Mouse (Mus musculus) macrophage (primary cell): ENCODE measurements around the gene Rhbdd3. TPM values are rescaled to one million over a fixed set of nuclear protein-coding genes. Genes with fewer than 3 reads are reported as not detected.

Experiments
- H3K27ac ChIP-seq: fragments of 350-480 bp; formaldehyde crosslinking; 2 replicates; pipeline ENCODE4 v1.9.0; 2021
- H3K36me3 ChIP-seq: fragments of 350-480 bp; formaldehyde crosslinking; 2 replicates; pipeline ENCODE4 v1.9.0; 2021; ENCODE audit errors: inconsistent target
- H3K4me3 ChIP-seq: fragments of 350-480 bp; formaldehyde crosslinking; 2 replicates; pipeline ENCODE4 v1.9.0; 2021; ENCODE audit errors: inconsistent target
- H3K79me2 ChIP-seq: fragments of 350-480 bp; formaldehyde crosslinking; 2 replicates; pipeline ENCODE4 v1.9.0; 2021; ENCODE audit errors: inconsistent target
- WGBS: methylation state at CpG from one replicate; pipeline ENCODE4 v1.1.7; 2026; ENCODE audit warnings: inconsistent platforms; ENCODE audit not compliant: missing documents; 5-methylcytosine and 5-hydroxymethylcytosine counted together
- polyA plus RNA-seq: library from polyadenylated mRNA; stranded (reverse); fragments of 250-400 nt; gene quantifications from 3 replicates; pipeline ENCODE4 v1.2.4, GENCODE M21; 2018; ENCODE audit warnings: inconsistent platforms

Rhbdd3 gene
- polyA plus RNA-seq, 1 experiment from 2014 or later: 7.5 TPM

DNA sequence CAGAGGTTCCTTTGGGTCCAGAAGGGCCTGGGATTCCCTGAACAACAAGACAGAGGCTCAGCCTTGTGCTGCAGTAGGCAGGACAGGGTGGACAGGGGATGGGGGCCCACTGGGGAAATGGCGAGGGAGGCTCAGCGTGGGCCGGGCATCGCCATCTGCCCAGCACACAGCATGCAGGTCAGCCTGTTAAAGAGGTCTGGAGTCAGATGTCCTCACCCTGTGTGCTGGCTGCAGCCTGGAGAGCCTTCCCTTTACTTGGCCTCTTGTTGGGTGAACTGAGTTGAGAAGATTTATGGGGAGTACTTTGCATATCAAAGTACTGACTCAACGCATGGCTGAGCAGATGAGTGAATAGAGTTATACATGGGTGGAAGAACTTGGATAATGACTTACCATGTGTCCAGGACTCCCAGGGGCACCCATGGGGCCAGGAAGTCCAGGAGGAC lies 30.3 kb downstream of the Rhbdd3 start:
- H3K4me3 ChIP-seq: no peak overlapping the region
- no peak overlapping the region for H3K27ac ChIP-seq
- WGBS: 96% methylated on average over 5 of the region's 5 CpGs
- H3K79me2 ChIP-seq: no peaks in the 10 kb centered on the region
- no peaks in the 10 kb centered on the region for H3K36me3 ChIP-seq

- Histone ChIP-seq H3K4me3 (no peak overlapping the region), H3K36me3 (no peaks in the 10 kb centered on the region), H3K79me2 (no peaks in the 10 kb centered on the region), H3K27ac (no peak overlapping the region)
- 92% methylated on average over 4 of the region's 4 CpGs for WGBS
Measured at GRCm38 (mm10) chr11:5130111-5130665, 31.5 kb downstream of the Rhbdd3 start.

- Histone ChIP-seq H3K36me3 (no peaks in the 10 kb centered on the region), H3K79me2 (no peaks in the 10 kb centered on the region), H3K27ac (no peak overlapping the region), H3K4me3 (no peak overlapping the region)
- 23% methylated on average over 4 of the region's 4 CpGs for WGBS
Measured at GRCm38 (mm10) chr11:5132751-5133150, 34.0 kb downstream of the Rhbdd3 start.

DNA sequence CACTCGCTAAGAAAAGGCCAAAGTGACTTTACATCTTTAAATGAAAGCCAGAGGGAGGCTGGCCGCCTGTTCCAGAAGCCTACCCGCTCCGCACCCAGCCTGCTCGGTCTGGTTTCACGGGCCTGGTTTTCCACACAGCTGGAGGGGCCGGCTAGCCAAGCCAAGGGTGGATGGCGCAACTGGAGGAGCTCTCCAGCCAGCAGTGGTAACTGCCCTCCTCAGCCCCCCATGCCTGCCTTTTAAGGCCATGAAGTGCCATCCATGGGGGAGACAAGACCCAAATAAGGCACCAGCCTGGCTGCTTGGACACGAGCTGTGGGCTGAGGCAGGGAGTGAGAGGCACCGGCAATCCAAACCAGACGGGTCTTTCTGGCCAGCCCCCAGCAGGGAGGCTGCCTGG lies 37.2 kb downstream of the Rhbdd3 start:
- no peaks in the 10 kb centered on the region for H3K79me2 ChIP-seq
- H3K36me3 ChIP-seq: no peaks in the 10 kb centered on the region
- no peak overlapping the region for H3K4me3 ChIP-seq
- no peak overlapping the region for H3K27ac ChIP-seq
- 75% methylated on average over 11 of the region's 11 CpGs for WGBS

DNA sequence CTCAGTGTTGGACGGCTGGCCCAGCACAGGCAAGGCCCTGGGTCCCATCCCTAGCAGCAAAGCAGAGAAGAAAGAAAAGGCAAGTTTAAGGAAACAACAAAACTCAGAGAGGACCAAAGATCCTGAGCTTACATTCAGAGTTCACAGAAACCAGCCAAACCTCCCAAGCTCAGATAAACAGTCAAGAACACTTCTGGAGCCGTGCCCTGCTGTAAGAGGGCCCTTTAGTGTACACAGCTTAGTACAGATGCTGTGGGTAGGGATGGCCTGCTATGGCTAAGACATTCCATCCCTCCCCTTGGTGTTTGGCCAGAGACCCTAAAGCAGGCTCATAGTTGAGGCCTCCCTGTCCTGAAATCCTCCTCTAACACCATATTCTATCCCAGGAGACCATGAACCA lies 39.9 kb downstream of the Rhbdd3 start:
- WGBS: 90% methylated on average over 2 of the region's 2 CpGs
- Histone ChIP-seq H3K36me3 (no peaks in the 10 kb centered on the region), H3K79me2 (no peaks in the 10 kb centered on the region), H3K4me3 (no peak overlapping the region), H3K27ac (no peak overlapping the region)

DNA sequence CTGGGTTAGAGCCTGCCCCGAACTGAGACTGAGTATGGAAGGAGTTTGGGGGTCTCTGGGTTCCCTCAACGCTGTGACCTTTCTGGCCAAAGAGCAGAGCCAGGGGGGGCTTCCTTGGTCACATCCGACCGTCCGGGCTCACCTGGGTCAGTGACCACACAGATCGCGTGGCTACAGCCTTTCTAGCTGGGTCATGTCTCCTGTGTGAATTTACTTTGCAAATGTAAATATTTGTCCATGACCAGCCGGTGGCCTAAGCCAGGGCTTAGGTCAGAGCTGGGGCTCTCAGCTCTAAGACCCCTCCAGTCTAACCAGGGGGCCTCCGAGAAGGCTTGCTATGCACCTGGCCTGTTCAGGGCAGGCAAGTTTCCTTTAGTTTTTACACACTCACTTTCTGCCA lies 40.6 kb downstream of the Rhbdd3 start:
- no peak overlapping the region for H3K4me3 ChIP-seq
- no peaks in the 10 kb centered on the region for H3K36me3 ChIP-seq
- H3K79me2 ChIP-seq: no peaks in the 10 kb centered on the region
- 94% methylated on average over 9 of the region's 9 CpGs for WGBS
- H3K27ac ChIP-seq: no peak overlapping the region

DNA sequence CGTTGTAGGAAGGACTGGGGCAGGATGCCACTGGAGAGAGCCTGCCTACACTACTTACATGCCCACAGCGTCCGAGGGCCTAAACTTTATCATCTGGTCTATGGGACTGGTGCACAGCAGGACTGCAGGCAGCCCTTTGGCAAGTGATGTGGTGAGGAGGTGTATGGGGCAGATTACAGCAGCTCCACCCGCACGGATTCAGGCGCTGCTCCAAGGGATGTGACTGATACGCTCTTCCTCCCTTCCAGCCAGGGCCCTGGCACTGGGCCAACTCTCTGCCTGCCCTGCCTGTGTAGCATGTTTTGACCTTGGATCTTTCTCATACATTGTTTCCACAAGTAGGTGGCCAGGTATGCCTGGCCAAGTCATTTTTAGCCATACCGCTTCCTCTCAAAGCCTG lies 41.9 kb downstream of the Rhbdd3 start:
- Histone ChIP-seq H3K79me2 (no peaks in the 10 kb centered on the region), H3K36me3 (no peaks in the 10 kb centered on the region), H3K27ac (no peak overlapping the region), H3K4me3 (no peak overlapping the region)
- WGBS: 85% methylated on average over 8 of the region's 8 CpGs

- 94% methylated on average over 5 of the region's 5 CpGs for WGBS
- no peaks in the 10 kb centered on the region for H3K36me3 ChIP-seq
- no peaks in the 10 kb centered on the region for H3K79me2 ChIP-seq
- H3K4me3 ChIP-seq: no peak overlapping the region
- H3K27ac ChIP-seq: no peak overlapping the region
Measured at GRCm38 (mm10) chr11:5141252-5141651, 42.5 kb downstream of the Rhbdd3 start.

GRCm38 (mm10) chr11:5141965-5142364 lies 43.2 kb downstream of the Rhbdd3 start:
- 97% methylated on average over 2 of the region's 2 CpGs for WGBS
- Histone ChIP-seq H3K79me2 (no peaks in the 10 kb centered on the region), H3K36me3 (no peaks in the 10 kb centered on the region)

DNA sequence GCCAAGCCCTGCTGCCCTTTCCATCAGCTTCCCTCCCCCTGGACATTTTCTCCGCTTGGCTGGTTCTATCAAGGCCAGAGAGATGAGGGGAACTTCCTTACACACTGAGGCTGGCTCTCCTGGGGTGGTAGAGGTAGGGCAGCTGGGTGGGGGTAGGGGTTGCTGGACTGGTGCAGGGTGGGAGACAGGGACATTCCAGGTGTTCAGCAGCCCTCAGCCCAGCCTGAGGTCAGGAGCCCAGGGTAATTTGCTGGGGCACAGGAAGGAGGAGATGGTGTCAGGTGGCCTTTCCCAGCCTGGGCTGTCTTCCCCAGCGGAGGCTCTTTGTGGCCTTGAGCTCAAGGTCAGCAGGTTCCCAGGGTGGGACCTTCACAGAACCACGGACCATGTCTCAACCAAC lies 46.9 kb downstream of the Rhbdd3 start:
- Histone ChIP-seq H3K4me3 (no peak overlapping the region), H3K79me2 (no peaks in the 10 kb centered on the region), H3K36me3 (no peaks in the 10 kb centered on the region), H3K27ac (no peak overlapping the region)
- 92% methylated on average over 3 of the region's 3 CpGs for WGBS

More at GRCm38 (mm10) chr11:5141965-5142364, 43.2 kb downstream of the Rhbdd3 start:
- no peak overlapping the region for H3K4me3 ChIP-seq
- H3K27ac ChIP-seq: no peak overlapping the region

- H3K36me3 ChIP-seq: no peaks in the 10 kb centered on the region
- no peak overlapping the region for H3K4me3 ChIP-seq
- H3K27ac ChIP-seq: no peak overlapping the region
- H3K79me2 ChIP-seq: no peaks in the 10 kb centered on the region
- WGBS: 24% methylated on average over 7 of the region's 7 CpGs
Measured at GRCm38 (mm10) chr11:5149249-5149648, 50.5 kb downstream of the Rhbdd3 start.

DNA sequence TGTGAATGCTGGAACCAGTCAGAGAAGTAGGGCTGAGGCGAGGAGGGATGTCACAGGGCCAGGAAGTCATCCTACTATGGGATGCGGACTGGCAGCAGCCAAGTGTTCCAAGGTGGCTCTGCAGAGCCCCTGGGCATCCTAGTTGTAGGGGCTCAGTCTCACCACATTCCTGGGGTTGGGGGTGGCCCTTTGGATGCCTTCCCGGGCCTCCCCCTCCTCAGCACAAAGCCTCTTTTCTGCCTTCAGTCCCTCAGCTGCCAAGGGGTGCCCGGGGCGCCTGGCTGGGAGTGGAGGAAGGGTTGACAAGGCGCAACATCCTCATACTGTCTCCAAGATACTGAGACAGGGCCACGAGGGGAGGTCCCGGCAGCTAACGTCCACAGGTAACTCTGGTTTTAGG lies 51.2 kb downstream of the Rhbdd3 start:
- no peak overlapping the region for H3K27ac ChIP-seq
- WGBS: 74% methylated on average over 9 of the region's 9 CpGs
- H3K4me3 ChIP-seq: no peak overlapping the region

DNA sequence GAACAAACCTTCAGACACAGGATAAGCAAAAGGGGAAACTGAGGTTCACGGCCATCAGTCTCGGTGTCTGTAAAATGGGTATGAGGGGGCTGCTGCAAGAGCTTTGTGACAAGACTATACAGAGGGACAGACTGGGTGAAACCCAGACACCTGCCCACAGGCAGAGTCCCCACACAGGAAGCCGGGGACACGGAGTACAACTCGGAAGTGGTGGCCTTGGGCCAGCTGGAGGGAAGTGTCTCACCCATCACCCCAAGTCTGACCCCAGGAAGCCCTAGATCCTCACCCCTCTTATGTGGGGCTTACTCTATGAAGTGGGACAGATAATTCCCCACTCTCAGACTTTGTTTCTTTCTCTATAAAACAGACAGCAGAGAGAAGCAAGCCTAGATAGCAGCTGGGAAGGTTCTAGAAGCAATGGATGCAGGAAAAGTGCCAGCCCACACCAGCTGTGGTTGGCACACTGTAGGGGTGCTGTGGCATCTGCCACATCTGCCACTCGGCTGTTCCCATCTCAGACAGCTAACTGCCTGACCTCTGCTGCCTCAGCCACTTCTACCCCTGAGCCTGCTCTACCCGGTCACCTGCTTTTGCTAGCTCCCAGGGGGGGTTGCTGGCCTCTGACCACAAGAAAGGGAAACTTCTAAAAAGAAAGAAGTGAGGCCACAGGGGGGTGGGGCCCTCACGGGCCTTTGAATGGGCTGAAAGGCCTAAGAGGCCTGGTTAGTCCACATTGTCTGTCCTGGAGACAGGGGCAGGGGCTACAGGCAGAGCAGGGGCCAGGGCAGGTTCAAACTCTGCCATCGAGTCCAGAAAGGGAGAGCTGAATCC lies 51.9 kb downstream of the Rhbdd3 start:
- H3K79me2 ChIP-seq: no peaks in the 10 kb centered on the region
- H3K4me3 ChIP-seq: no peak overlapping the region
- 35% methylated on average over 9 of the region's 9 CpGs for WGBS
- no peak overlapping the region for H3K27ac ChIP-seq
- no peaks in the 10 kb centered on the region for H3K36me3 ChIP-seq

More for the DNA sequence above, 51.2 kb downstream of the Rhbdd3 start:
- Histone ChIP-seq H3K36me3 (no peaks in the 10 kb centered on the region), H3K79me2 (no peaks in the 10 kb centered on the region)

GRCm38 (mm10) chr11:5151247-5151630 lies 52.5 kb downstream of the Rhbdd3 start:
- no peaks in the 10 kb centered on the region for H3K79me2 ChIP-seq
- no peak overlapping the region for H3K27ac ChIP-seq
- H3K4me3 ChIP-seq: no peak overlapping the region
- 42% methylated on average over 3 of the region's 4 CpGs for WGBS
- no peaks in the 10 kb centered on the region for H3K36me3 ChIP-seq

DNA sequence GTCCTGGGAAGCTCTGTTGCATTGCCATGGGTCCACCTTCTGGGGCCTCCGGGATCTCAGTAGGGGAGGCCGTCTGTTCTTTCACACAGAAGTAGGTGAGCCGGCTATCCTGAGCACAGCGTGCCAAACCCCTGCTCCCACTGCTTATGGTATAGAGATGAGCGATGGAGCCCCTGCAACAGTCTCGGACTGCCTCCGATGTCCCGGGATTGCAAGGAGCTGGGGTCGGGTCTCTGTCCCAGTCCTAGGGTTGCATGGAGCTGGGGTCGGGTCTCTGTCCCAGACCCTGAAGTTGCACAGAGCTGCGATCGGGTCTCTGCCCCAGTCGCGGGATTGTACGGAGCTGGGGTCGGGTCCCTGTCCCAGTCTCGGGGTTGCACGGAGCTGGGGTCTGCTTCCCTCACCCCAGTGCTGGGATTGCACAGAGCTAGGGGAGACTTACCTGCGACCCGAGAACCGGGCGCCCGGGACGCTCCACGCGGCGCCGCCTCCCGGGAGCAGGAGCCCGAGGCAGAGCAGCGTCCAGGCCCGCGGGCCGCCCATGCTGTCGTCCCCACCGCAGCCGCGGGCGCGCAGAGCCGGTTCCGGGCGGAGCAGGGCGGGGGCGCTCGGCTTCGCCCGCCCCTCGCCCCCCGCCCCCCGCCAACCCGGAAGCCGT lies 53.1 kb downstream of the Rhbdd3 start, which contains the start of gene Emid1:
TSS of gene Emid1 (minus strand) at position 578 of the 658 bp plus-strand sequence.
- Histone ChIP-seq H3K36me3 (no peaks in the 10 kb centered on the region), H3K4me3 (no peak within 1 kb of the TSS), H3K79me2 (no peaks in the 10 kb centered on the region), H3K27ac (no peak within 1 kb of the TSS)
- WGBS: 6% methylated on average over 33 of the region's 53 CpGs
